Mouse (Mus musculus): Measurements from ENCODE around the gene 4921524J17Rik. TPM values are rescaled to one million over a fixed set of nuclear protein-coding genes. Genes with fewer than 3 reads are reported as not detected.

4921524J17Rik gene
- 4.8 and 5.5 TPM in 2 replicates for polyA plus RNA-seq (2012; rRNA removed; ENCODE audit: low replicate concordance)

GRCm38 (mm10) chr8:85432168-85433016, at the start of gene 4921524J17Rik:
4921524J17Rik (minus strand) TSS chr8:85432833.

DNA sequence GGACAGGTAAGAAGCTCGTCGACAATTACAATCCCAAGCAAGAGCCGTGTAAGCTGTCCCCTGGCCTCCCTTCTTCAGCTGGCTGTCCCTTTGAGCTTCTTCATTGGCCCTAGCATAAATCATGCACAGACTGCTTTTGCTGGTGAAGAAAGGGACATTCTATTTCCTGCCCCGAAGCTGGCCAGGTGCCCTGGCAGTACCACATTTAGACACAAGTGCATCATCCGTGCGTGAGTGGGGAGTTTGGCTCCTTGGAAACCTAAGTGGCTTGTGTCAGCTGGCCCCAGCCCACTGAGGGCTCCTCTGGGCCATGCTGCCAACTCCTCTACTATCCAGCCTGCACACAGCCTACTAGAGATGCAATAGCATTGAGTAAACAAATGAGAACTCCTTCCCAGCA, 46.4 kb downstream of the 4921524J17Rik start, which contains the start of gene Mylk3:
Gene Mylk3 (minus strand): TSS at position 141 of the 400 bp plus-strand sequence.

Other genes starting within 250 kb of the 4921524J17Rik start
- not detected in 2 replicates for gene Olfr371, start 206.8 kb downstream of the 4921524J17Rik start, polyA plus RNA-seq (2012; rRNA removed; ENCODE audit: low replicate concordance)
- 16.0 and 20.7 TPM in 2 replicates for gene Orc6, start 133.2 kb downstream of the 4921524J17Rik start, polyA plus RNA-seq (2012; rRNA removed; ENCODE audit: low replicate concordance)
- 31.2 and 34.6 TPM in 2 replicates for gene Vps35, start 133.0 kb downstream of the 4921524J17Rik start, polyA plus RNA-seq (2012; rRNA removed; ENCODE audit: low replicate concordance)
- gene Mylk3, start 46.5 kb downstream of the 4921524J17Rik start, polyA plus RNA-seq (2012; rRNA removed; ENCODE audit: low replicate concordance): 0.24 and 0.96 TPM in 2 replicates
- gene Gpt2, start 59.7 kb upstream of the 4921524J17Rik start, polyA plus RNA-seq (2012; rRNA removed; ENCODE audit: low replicate concordance): 72.9 and 173 TPM in 2 replicates
- 12.6 and 13.4 TPM in 2 replicates for gene Dnaja2, start 122.5 kb upstream of the 4921524J17Rik start, polyA plus RNA-seq (2012; rRNA removed; ENCODE audit: low replicate concordance)